Mouse (Mus musculus) E14TG2a.4 (cell line): ENCODE results near the gene Chpf2.

Source experiments
- CTCF ChIP-seq: conservative IDR thresholded peaks from 2 replicates; pipeline ENCODE4 v1.5.1; 2014; ENCODE audit warnings: low read length
- NANOG ChIP-seq: IDR thresholded peaks from 2 replicates; pipeline ENCODE4 v1.6.1; 2014; ENCODE audit warnings: borderline replicate concordance, low read length, mixed read lengths

GRCm38 (mm10) chr5:24589511-24590500 lies 3.3 kb downstream of the Chpf2 start:
- TF ChIP-seq CTCF (no peak), NANOG (no peak)
